Mouse (Mus musculus) granulocyte monocyte progenitor cell, adult 5-6 weeks (primary cell): ENCODE data around the gene Tjp2. TPM values are rescaled to one million over a fixed set of nuclear protein-coding genes. Genes with fewer than 3 reads are reported as not detected.
"Not testable (repeated sequence)": the region's sequence is repeated elsewhere in the genome, so short reads cannot be mapped to it uniquely, and the experiment has no call there.

Experiments used
- ATAC-seq: replicated peaks from 2 replicates; pipeline ENCODE4 v1.8.0; 2016; ENCODE audit warnings: mild to moderate bottlenecking, moderate TSS enrichment, inconsistent platforms; ENCODE audit not compliant: poor library complexity, severe bottlenecking
- total RNA-seq, 2 experiments: library from RNA; stranded (forward) in 1 of 2; stranded (reverse) in 1 of 2; fragments of 200-712, 200-1000 nt in 1 of 2; fragments of >200 nt in 1 of 2; fragmentation: Nextera tagmentation in 1 of 2; gene quantifications; 2 replicates each; pipeline ENCODE4 v1.2.3; 2014 to 2017

The Tjp2 gene
- total RNA-seq, 2 experiments from 2014 or later, result 4.7 to 5.7 TPM

DNA sequence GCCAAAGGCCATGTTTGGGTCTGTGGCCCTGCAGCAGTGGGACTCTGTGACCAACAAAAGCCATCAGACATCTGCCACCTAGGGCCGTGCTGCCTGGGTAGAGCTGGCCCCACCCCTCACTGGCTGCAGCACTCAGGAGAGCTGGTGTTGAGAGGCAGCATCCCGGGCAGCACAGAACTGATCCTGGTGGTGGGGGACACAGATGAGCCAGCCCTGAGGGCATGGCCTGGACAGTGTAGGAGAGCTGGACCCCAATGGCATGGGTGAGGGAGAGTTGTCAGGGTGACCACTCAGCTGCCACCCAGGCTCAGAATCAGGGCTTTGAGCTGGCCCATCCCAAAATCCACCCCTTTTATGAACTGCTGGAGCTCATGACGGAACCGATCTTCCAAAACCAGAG, 87.4 kb downstream of the Tjp2 start:
- ATAC-seq, result no peak

DNA sequence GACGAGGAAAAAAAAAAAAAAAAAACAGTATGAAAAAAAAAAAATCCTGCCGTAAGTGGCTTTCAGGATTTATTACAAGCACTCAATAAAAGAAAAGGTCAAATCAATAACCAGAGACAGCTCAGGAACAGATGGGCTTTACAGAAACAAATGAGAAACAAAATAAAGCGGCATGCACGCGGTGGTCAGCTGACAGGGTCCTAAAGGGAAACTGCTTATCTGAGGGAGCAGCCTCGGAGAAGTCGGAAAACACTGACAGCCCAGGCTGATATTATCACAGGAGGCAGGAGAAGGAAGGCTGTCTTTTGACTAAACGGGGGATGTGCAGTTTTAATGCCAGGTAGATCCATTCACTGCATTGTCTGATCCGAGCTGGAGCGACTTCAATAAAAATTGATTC, 89.8 kb downstream of the Tjp2 start:
- no peak for ATAC-seq

DNA sequence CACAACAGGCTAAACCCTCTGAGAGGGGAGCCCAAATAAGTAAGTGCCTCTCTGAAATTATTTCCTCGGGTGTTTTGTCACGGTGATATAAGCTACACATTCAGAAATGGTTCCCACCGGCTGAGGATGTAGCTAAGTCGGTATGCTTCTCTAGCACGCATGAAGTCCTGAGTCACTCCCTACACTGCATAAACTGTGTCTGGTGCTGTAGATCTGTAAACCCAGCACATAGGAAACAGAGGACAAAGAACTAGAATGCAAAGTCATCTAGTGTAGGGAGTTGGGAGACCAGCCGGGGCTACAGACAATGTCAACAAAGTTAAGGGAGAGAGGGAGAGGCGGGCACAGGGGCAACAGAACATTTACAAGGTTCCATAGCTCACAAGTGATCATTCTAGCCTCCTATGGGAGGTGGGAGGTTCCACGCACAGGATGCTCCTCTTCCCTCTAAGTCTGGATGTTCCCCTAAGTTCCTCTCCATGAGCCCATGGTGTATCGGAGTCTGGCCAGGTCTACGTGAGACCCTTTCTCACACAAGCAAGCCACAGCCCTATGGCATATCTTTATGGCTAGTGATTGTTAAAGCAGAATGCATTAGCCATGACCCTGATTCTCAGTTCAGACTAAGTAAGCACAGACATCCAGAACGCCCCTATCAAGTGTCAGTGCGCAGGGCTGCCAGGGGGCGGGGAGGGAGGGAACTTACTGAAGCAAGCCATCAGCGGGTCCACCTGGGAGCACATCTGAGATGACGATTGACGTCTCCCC, 90.5 kb downstream of the Tjp2 start:
- no peak for ATAC-seq

DNA sequence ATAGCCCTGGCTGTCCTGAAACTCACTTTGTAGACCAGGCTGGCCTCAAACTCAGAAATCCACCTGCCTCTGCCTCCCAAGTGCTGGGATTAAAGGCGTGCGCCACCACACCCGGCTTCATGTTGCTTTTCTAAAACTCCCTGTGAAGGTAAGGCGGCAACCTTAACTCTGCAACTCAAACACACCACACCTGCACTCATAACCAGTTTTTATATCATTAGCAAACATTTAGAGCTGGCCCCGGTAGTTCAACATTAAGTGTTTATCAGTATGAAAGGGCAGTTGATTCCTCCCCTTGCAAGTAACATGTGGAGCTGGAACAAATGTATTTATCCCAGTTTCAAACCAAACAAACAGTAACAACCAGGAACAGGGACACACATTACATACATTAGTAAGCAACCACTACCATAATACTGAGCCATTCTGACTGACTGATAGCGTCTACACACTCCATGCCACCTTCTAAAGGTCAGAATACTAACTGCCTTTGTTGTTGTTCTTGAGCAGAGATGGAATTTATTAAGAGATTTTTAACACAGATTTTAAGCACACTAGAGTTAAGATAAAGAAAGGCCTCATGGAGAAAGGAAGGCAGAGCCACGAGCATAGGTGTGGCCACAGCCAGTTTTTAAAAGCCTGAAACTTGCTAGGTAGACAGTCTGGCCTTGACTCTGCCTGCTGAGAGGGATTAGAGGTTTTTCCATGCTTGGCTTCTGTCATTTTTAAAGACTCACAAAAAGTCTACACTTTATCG, 101.1 kb downstream of the Tjp2 start:
- ATAC-seq, result no peak

DNA sequence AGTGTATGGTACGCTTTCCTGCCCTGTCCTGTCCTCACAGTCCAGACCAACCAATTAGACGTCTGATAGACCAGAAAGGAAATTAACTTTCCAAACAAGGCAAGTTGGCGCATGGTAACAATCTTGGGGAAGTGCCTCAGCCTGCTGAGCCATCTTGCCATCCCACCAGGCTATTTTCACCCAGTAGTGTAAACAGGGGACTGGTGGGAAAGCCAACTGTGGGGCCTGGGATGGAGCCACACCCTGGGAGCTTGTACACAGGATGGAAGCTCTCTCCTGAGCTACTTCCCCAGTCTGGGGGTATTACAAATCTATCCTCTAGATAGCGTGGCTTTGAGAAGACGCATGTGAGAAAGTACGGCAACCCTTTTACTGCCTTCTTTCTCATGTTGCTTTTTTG, 101.7 kb downstream of the Tjp2 start:
- no peak for ATAC-seq

DNA sequence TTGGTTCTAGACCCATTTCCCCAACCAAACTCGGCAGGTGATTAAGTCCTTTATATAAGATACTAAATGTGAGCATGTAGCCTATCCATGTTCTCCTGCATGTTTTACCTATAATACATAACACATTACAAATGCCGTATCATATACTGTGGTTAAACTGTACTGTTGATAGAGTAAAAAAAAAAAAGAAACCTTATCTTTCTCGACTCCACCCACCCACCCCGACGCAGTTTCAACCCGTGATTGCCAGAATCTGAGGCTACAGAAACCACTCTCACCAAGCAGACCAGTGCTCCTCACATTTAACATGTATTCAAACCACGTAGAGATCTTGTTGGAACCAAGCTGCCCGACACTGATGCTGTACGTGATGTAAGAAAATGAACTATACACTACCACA, 102.2 kb downstream of the Tjp2 start:
- ATAC-seq, result no peak

DNA sequence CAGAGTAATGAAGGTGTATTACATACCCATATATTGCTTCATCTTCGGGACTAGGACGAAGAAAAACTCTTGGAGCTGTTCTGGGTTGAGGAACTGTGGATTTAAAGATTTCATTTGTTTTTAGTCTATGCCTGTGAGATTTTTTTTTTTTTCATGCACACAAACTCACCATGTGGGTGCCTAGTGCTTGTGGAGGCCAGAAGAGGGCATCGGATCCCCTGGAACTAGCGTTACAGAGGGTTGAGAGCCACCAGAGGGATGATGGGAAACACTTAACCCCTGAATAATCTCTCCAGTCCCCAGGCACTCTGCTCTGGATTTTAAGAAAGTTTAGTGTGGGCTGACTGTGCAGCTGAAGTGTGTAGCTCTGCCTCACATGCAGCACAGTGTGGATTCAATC, 104.0 kb downstream of the Tjp2 start:
- no peak for ATAC-seq

DNA sequence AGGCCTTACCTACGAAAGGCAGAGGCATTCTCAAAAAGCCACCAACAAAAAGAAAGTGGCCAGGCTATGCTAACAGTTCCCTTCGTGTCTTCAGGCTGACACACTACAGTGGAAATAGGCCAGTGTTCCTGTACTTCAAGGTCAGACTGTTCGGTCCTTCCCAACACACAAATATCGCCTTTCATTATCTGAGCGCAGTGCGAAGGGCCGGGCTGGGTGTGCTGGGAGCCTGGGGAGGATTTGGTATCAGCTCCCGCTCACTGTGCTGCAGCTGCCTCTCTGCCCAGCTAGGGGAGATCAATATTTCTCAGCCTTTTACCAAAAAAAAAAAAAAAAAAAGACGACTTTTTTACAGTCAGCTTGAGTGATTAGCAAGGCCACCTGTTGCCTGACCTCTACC, 106.1 kb downstream of the Tjp2 start:
- ATAC-seq, result no peak

DNA sequence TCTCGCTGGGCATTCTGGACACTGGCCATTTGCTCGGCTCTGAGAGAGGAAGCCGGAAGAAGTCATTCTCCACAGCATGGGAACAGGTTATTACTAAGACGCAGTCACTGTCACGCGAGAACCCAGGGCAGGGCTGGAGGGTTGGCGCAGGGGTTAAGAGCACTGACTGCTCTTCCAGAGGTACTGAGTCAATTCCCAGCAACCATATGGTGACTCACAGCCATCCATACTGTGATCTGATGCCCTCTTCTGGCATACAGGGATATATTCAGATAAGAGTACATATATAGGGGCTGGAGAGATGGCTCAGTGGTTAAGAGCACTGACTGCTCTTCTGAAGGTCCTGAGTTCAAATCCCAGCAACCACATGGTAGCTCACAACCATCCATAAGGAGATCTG, 113.2 kb downstream of the Tjp2 start:
- no peak for ATAC-seq

DNA sequence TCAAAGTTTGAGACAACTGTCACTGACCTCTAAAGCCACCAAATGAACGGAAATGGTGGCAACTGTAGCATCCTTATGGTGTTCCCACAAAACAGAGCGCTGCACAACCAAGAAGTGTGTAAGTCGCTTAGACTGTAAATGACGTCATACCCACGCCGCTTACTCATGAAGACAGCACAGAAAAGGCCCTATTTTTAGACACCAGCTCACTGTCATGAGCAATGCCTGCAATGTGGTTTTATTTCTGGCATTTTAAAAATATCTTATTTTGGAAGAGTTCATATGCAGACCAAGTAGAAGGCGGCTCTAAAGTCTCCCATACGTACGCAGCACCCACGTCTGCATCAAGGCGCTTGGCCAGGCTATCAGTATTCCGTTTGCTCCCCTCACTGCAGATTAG, 117.1 kb downstream of the Tjp2 start:
- no peak for ATAC-seq

DNA sequence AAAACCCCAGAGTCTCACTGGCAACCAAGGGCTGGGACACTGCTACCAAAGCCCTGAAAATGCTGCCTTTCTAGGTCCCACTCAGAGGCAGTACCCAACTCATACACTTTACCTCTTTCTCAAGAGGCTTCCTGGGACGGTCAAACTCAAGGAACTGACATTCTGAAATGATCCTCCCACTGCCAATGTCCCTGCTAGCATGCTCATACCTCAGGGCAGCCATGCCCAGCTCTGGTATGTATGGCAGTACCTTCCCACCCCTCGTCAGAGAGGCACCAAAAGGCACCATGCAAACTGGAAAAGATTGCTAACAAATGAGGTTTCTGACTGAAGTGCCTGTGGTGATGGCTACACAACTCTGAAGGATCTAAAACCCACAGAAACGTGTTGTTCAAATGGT, 121.0 kb downstream of the Tjp2 start:
- ATAC-seq, result no peak

DNA sequence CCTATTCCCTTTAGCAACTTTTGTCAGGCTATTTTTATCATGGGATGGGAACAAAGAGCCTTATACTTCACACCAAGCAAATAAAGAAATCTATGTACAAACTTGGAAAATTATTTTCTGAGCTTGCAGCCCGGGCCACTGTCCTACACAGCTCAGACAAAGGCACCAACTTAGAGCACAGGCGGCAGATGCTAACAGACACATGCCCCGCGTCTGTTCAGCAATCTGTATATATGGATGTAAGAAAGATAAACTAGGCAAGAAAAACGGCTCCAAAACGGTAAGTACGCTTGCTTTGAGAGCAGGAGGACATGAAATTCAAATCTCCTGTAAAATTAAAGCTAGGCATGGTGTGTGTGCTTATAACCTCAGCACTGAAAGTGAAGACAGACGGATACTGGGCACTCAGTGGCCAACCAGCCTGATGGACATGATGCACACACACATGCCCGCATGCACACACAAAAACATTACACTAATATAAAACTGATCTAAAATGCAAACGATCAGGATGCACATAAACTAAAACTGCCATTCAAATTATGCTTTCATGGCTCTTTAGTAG, 122.2 kb downstream of the Tjp2 start:
- no peak for ATAC-seq

DNA sequence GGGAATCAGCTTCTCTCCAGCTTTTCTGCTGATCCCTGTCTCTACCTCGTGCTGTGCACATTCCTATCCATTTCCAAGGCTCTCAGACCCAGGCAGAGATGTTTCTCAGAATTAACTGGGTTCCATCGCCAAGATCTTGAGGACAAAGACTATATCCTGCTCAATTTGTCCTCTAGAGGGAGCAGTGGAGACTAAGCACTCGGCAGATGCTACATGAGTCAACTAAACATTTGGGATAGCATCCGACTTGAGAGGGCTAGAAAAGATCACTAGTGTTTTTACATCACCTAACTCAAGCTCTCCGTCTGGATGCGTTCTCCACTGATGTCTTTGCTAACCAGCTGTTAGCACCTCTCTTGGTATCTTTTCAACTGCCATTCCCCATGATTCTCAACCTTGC, 123.6 kb downstream of the Tjp2 start:
- no peak for ATAC-seq

DNA sequence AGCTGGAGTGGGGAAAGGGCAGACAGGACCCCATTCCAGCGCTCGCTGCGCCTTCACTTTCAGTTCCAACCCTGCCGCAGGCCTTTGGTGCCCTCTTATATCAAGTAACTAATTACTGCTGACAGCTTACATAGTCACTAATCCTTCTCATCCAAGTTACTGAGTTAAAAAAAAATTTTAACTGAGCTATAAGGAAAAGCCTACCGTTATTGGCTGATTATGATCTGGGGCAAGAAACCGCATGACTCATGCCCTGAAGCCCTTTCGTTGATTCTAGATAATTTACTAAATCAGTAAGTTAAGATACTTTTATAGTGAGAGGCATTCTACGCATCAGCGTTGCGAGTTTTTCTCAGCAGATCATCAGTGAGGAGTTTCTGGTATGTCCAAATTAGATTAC, 126.1 kb downstream of the Tjp2 start:
- no peak for ATAC-seq

DNA sequence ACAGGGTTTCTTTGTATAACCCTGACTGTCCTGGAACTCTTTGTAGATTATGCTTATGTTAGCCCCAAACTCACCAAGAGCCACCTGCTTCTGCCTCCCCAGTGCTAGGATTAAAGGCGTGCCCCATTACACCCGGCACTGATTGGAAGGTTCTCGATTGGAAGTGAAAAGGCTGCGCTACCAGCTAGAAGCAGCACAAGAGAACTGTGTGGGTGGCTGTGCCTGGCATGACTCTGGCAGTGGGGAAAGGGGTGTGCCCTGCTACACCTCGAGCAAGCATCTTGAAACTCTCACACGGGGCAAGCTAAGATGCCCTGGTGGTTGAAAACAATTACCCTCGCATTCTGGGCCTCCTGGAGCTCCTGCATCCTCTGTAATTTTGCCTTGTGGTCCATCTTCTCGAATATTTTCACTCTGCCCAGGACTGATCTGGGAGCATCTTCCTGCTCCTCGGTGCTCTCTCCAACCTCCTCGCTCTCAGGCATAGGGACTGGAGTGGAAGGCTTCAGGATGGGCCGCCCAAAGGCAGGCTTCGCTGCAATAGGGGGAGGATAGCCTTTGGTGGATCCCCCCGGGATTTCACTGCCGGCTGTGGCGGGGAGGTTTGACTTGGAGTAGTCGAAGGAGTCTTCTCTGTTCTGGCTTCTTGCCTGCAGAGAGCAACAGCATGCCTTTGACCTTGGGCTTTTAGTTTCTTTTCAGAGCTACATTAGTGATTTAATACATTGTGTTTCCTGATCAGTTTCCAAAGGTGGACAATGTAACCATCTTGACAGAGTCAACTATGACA, 127.0 kb downstream of the Tjp2 start:
- no peak for ATAC-seq

DNA sequence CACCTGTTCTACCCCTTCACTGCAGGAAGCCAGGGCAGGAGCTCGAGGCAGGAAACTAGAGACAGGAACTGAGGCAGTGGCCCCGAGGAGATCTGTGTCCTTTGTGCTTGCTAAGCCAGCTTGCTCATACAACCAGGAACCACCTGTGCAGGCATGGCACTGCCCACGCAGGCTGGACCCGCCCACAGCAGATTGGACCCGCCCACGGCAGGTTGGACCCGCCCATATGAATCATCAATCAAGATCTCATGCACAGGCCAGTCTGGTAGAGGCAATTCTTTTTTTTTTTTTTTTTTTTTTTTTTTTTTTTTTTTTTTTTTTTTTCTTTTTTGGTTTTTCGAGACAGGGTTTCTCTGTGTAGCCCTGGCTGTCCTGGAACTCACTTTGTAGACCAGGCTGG, 132.8 kb downstream of the Tjp2 start:
- not testable (repeated sequence) for ATAC-seq

DNA sequence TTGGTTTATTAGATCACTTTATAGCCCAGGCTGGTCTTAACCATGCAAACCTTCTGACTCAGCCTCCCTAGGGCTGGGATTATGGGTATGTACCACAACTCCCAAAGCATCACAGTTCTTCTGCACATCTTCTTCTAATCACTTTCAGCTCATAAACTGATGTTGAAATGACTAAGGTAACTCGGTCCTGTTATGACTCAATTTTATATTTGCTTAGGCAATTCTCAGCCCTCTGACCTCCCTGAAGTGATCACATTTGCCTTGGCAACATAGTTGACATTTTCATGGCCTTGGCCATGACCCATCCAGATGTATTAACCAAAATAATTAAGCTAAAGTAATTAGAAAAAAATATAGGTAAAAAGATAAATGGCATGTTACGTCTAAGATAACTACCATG, 134.5 kb downstream of the Tjp2 start:
- ATAC-seq, result no peak

DNA sequence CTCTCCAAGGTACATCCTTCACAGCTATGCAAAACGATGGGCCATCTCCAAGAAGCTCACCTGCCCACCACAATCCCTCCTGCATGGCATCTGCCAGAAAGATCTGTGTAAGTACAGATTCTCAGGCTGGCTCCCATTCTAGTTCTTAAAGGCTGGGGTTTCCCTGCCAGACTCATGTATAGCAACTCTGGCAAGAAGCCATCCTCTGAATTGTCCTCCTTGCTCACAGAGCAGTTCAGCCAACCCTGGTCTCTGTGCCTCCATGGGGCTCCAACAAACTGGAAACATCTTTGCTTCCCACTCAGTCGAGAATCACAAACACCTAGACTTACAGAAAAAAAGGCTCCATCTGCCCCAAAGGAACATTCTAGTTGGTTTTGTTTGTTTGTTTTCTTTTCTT, 139.5 kb downstream of the Tjp2 start:
- ATAC-seq, result no peak

DNA sequence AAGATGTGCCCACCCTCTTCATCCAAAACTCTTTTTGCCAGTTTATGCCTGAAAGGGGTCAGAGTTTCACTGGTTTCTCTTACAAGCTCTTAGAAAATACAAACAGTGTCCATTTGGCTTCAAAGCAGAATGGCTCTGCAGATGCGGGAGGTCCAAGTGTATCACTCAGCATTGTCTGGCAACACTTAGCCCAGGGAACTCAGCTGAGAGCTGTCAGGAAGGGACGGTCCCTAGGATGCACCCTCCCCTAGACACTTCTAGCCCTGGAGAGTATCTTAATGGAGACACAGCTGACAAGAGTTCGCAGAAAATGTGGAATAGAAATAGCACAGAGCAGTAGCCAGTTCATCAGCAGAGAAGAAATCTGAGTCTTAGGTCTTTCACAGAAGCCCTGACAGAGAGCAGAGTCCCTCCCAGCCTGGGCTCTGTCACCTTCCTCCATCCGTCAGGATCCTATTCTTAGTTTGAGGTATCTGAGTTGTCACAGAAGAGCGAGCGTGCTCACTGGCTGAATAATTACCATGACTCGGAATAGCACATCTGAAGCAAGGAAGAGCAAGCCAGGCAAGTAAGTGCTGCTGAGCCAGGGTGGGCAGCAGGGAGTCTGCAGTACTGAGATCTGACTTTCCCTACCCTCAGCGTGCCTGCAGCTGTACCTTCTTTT, 144.3 kb downstream of the Tjp2 start:
- ATAC-seq, result no peak

DNA sequence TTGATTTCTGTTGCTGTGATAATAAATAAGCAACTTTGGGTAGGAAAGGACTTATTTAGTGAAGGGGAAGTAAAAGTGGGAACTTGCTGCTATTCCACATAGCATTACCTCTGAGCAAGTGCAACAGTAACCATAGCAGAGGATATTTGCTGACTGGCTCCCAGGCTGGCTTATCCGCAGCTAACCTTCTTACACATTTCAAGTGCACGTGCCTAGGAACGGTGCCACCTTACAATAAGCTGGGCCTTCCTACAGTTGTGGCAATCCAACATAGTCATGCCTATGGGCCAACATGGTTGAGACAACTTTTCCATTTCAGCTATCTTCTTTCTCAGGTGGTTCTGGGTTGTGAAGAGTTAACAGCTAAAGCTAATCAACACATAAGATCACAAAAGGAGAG, 147.2 kb downstream of the Tjp2 start:
- no peak for ATAC-seq
